ENCODE assay signal across 1 mouse cellular context in the genomic region with DNA sequence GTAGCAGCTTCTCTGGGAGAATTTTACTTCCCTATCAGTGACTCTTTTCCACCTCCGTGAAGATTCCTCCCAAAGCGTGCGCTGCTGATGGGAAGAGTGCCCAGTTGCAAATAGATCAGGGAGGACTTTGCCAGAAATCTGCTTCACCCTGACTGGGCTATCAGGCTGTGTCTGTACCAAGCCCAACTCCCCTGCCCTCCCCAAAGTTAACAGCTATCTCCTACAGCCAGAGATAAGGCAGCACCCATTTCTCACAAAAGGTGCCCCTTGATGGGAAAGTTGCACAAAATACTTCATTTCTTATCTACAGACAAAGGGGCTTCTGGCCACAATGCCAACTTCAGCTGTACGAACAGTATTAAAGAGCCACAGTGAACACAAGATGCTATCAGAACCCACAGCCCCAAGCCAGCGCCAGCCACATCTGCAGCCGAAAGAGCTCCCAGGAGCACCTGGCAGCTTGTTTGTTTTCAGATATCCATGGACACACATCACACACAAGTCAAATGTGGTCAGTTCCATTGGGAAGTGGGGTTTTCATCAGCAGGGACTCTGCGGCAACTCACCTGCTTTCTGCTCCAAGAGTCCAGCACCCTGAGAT.
A peak's percentile ranks its signal among the peaks of the same experiment; 100 is the strongest.
TF ChIP-seq lines count a peak whose summit lies in the region.

No protein-coding gene starts in this region.

TF ChIP-seq in MEL, 35 proteins besides CTCF, POLR2A, EP300 and RAD21 (continued from another document):
- TF ChIP-seq MEF2A (IDR thresholded peaks at IDR 0.05; ENCODE audit: extremely low read depth, insufficient replicate concordance, low read depth, low read length, poor library complexity, severe bottlenecking) (no peak), USF2 (IDR thresholded peaks at IDR 0.05; ENCODE audit: borderline replicate concordance in 1 of 2, insufficient read depth in 1 of 2, low read depth in 1 of 2, low read length in 2 of 2) (no peak), POLR2AphosphoS2 (IDR thresholded peaks at IDR 0.05; ENCODE audit: low read length) (no peak), ELF1 (IDR thresholded peaks at IDR 0.05; ENCODE audit: low read depth, low read length) (no peak), NELFE (IDR thresholded peaks at IDR 0.05; ENCODE audit: low read depth, low read length) (no peak), ETS1 (IDR thresholded peaks at IDR 0.05; ENCODE audit: low read depth, low read length) (peak; percentile 88), UBTF (IDR thresholded peaks at IDR 0.05; ENCODE audit: borderline replicate concordance, insufficient read depth, low read depth, low read length) (no peak), MAFK (IDR thresholded peaks at IDR 0.05; ENCODE audit: borderline replicate concordance, low read depth, low read length) (no peak), ZKSCAN1 (IDR thresholded peaks at IDR 0.05; ENCODE audit: low read depth, low read length) (no peak), CHD1 (IDR thresholded peaks at IDR 0.05; ENCODE audit: low read depth, low read length) (no peak), MXI1 (IDR thresholded peaks at IDR 0.05; ENCODE audit: low read depth, low read length) (peak; percentile 39; the same call in 1 of the 2 replicates), RCOR1 (IDR thresholded peaks at IDR 0.05; ENCODE audit: low read depth, low read length) (0 out of 2 replicates have a peak, but pooled peaks have one; percentile 45), ZNF384 (IDR thresholded peaks at IDR 0.05; ENCODE audit: low read depth, low read length) (no peak)
